Mouse (Mus musculus) CD4-positive helper T cell, adult 2 months (primary cell): ENCODE results near the gene Bmp8a.
A peak's percentile ranks its signal among the peaks of the same experiment; 100 is the strongest.
"Not testable (repeated sequence)": the region's sequence is repeated elsewhere in the genome, so short reads cannot be mapped to it uniquely, and the experiment has no call there.

Experiments
- DNase-seq: peaks from one replicate; pipeline ENCODE4 v3.0.0-alpha.2; 2012; ENCODE audit warnings: low read depth, missing footprints, low spot score

Gene Bmp8a

GRCm38 (mm10) chr4:123331326-123331725 is 11.7 kb downstream of the Bmp8a start:
- DNase-seq: no peak

GRCm38 (mm10) chr4:123328946-123329345 is 14.1 kb downstream of the Bmp8a start:
- no peak for DNase-seq

GRCm38 (mm10) chr4:123327630-123328029 is 15.4 kb downstream of the Bmp8a start:
- DNase-seq: no peak

GRCm38 (mm10) chr4:123326087-123326486 is 17.0 kb downstream of the Bmp8a start:
- DNase-seq: no peak

GRCm38 (mm10) chr4:123323534-123323933 is 19.5 kb downstream of the Bmp8a start, which contains the start of gene Oxct2a:
Gene Oxct2a, minus strand, starts transcription at chr4:123323634.
- DNase-seq: no peak

- DNase-seq: not testable (repeated sequence)
These were observed 20.1 kb downstream of the Bmp8a start for GRCm38 (mm10) chr4:123322910-123323309.

GRCm38 (mm10) chr4:123314497-123314896 is 28.6 kb downstream of the Bmp8a start:
- DNase-seq: no peak

GRCm38 (mm10) chr4:123313010-123313409 is 30.0 kb downstream of the Bmp8a start:
- no peak for DNase-seq

GRCm38 (mm10) chr4:123311845-123312244 is 31.2 kb downstream of the Bmp8a start:
- DNase-seq: no peak

- no peak for DNase-seq
These were observed 34.8 kb downstream of the Bmp8a start for GRCm38 (mm10) chr4:123308292-123308691.

- no peak for DNase-seq
These were observed 36.1 kb downstream of the Bmp8a start for GRCm38 (mm10) chr4:123306999-123307398.

- DNase-seq: peak; percentile 69
These were observed 37.3 kb downstream of the Bmp8a start for GRCm38 (mm10) chr4:123305789-123306188.

- no peak for DNase-seq
These were observed 43.9 kb downstream of the Bmp8a start for GRCm38 (mm10) chr4:123298980-123299670.

- no peak for DNase-seq
These were observed 44.8 kb downstream of the Bmp8a start for GRCm38 (mm10) chr4:123298226-123298625.

- no peak for DNase-seq
These were observed 45.7 kb downstream of the Bmp8a start for GRCm38 (mm10) chr4:123297195-123297960.

- no peak for DNase-seq
These were observed 46.9 kb downstream of the Bmp8a start for GRCm38 (mm10) chr4:123296148-123296534.

- DNase-seq: no peak
These were observed 47.4 kb downstream of the Bmp8a start for GRCm38 (mm10) chr4:123295516-123296147.

GRCm38 (mm10) chr4:123295026-123295425 is 48.0 kb downstream of the Bmp8a start:
- not testable (repeated sequence) for DNase-seq

- no peak for DNase-seq
These were observed 49.2 kb downstream of the Bmp8a start for GRCm38 (mm10) chr4:123293661-123294443.

GRCm38 (mm10) chr4:123292989-123293388 is 50.1 kb downstream of the Bmp8a start:
- DNase-seq: no peak

- DNase-seq: no peak
These were observed 50.7 kb downstream of the Bmp8a start for GRCm38 (mm10) chr4:123292390-123292789.

- no peak for DNase-seq
These were observed 54.0 kb downstream of the Bmp8a start for GRCm38 (mm10) chr4:123289038-123289437.
